Mouse (Mus musculus): Measurements from ENCODE around the gene Tsen15. TPM values are rescaled to one million over a fixed set of nuclear protein-coding genes. Genes with fewer than 3 reads are reported as not detected.
"Not testable (repeated sequence)": the region's sequence is repeated elsewhere in the genome, so short reads cannot be mapped to it uniquely, and the experiment has no call there.

Tsen15 gene
- polyA plus RNA-seq, 1 experiment: 26.4 TPM

DNA sequence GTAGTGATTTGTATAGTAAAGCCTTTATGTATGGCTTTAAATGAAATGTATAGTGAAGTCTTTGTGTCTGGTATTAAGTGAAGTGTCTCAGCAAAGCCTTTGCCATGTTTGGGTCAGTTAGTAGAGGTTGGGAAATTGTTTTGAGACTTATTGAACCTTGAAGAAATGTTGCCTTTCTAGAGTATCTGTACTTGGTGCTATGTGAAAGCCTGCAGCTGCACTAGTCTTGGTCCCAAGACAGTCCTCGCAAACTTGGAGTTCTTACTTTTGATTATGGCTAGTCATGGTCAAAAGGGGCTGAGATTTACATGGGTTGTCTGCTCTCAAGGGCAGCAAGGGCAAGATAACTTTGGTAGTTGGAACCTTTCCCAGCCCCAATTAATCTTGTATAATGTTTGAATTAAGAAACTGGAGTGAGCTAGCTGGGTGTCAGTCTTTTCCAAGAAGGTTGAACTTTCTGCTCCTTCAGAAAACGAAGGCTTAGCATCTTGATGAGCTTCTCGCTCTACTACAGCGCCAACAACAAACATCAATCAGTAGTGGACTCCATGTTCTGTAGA, 8.5 kb upstream of the Tsen15 start:
- no peak overlapping the region for H3K4me2 ChIP-seq (ENCODE audit: low read depth)
- no peak overlapping the region for H3K4me3 ChIP-seq
- TF ChIP-seq TCF12 (IDR thresholded peaks at IDR 0.05; ENCODE audit: insufficient read depth, poor library complexity, severe bottlenecking): no peak
- no peak for TF ChIP-seq E2F4 (IDR thresholded peaks at IDR 0.05; ENCODE audit: insufficient read depth)
- TF ChIP-seq POLR2A (IDR thresholded peaks at IDR 0.05; ENCODE audit: insufficient read length, low read depth): no peak
- TF ChIP-seq TCF3 (IDR thresholded peaks at IDR 0.05; ENCODE audit: insufficient read length, low read depth): no peak
- TF ChIP-seq MAX (IDR thresholded peaks at IDR 0.05; ENCODE audit: low read depth): no peak
- no peak for TF ChIP-seq REST (IDR thresholded peaks at IDR 0.05; ENCODE audit: insufficient read depth, insufficient read length)
- no peak for TF ChIP-seq MYOG (IDR thresholded peaks at IDR 0.05; ENCODE audit: control insufficient read depth in 1 of 3, insufficient read depth in 1 of 3, insufficient read length in 2 of 3, low read depth in 2 of 3)
- no peak for TF ChIP-seq USF1 (IDR thresholded peaks at IDR 0.05; ENCODE audit: low read depth)
- H3K27me3 ChIP-seq (ENCODE audit: control insufficient read depth, insufficient read depth, insufficient read length): peaks cover 2% of the 10 kb centered on the region
- H3K79me2 ChIP-seq (ENCODE audit: control insufficient read depth, insufficient read depth): no peaks in the 10 kb centered on the region
- no peak overlapping the region for H3ac ChIP-seq (ENCODE audit: control insufficient read depth, insufficient read length)
- no peaks in the 10 kb centered on the region for H3K36me3 ChIP-seq (ENCODE audit: control insufficient read depth, insufficient read depth)

DNA sequence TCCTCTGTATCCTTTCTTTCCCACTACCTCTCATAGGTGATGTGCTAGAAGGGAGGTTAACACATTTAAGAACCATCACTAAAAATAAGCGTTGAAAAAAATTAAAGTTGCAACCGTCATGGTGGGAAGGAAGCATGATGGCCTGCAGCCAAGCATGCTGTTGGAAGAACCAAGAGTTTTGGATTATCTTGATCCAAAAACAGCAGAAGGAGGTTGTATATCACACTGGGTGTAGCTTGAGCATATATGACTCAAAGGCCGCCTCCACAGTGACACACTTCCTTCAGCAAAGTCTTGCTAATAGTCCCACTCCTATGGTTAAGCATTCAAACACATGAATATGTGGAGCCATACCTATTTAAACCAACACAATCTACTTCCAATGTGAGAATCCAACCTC, 7.6 kb upstream of the Tsen15 start:
- no peak overlapping the region for H3K4me3 ChIP-seq
- no peak overlapping the region for H3K4me2 ChIP-seq (ENCODE audit: low read depth)
- no peak overlapping the region for H3ac ChIP-seq (ENCODE audit: control insufficient read depth, insufficient read length)
- TF ChIP-seq MAX (IDR thresholded peaks at IDR 0.05; ENCODE audit: low read depth): no peak
- TF ChIP-seq POLR2AphosphoS2 (IDR thresholded peaks at IDR 0.05; ENCODE audit: insufficient read length, low read depth): no peak
- no peak for TF ChIP-seq USF1 (IDR thresholded peaks at IDR 0.05; ENCODE audit: low read depth)
- no peak for TF ChIP-seq E2F4 (IDR thresholded peaks at IDR 0.05; ENCODE audit: insufficient read depth)
- no peak for TF ChIP-seq SRF (IDR thresholded peaks at IDR 0.05; ENCODE audit: control insufficient read depth, insufficient read length, low read depth)
- no peak for TF ChIP-seq POLR2A (IDR thresholded peaks at IDR 0.05; ENCODE audit: insufficient read length, low read depth)
- TF ChIP-seq CEBPB (IDR thresholded peaks at IDR 0.05; ENCODE audit: insufficient read depth, poor library complexity, severe bottlenecking): no peak
- no peak for TF ChIP-seq TCF3 (IDR thresholded peaks at IDR 0.05; ENCODE audit: insufficient read length, low read depth)
- no peak for TF ChIP-seq REST (IDR thresholded peaks at IDR 0.05; ENCODE audit: insufficient read depth, insufficient read length)
- no peak for TF ChIP-seq MYOG (IDR thresholded peaks at IDR 0.05; ENCODE audit: control insufficient read depth in 1 of 3, insufficient read depth in 1 of 3, insufficient read length in 2 of 3, low read depth in 2 of 3)
- TF ChIP-seq TCF12 (IDR thresholded peaks at IDR 0.05; ENCODE audit: insufficient read depth, poor library complexity, severe bottlenecking): no peak
- no peak for TF ChIP-seq MYOD1 (IDR thresholded peaks at IDR 0.05; ENCODE audit: control insufficient read depth in 1 of 3, insufficient read length in 2 of 3, low read depth in 2 of 3)
- no peaks in the 10 kb centered on the region for H3K79me2 ChIP-seq (ENCODE audit: control insufficient read depth, insufficient read depth)
- no peaks in the 10 kb centered on the region for H3K36me3 ChIP-seq (ENCODE audit: control insufficient read depth, insufficient read depth)
- H3K27me3 ChIP-seq (ENCODE audit: control insufficient read depth, insufficient read depth, insufficient read length): no peaks in the 10 kb centered on the region

DNA sequence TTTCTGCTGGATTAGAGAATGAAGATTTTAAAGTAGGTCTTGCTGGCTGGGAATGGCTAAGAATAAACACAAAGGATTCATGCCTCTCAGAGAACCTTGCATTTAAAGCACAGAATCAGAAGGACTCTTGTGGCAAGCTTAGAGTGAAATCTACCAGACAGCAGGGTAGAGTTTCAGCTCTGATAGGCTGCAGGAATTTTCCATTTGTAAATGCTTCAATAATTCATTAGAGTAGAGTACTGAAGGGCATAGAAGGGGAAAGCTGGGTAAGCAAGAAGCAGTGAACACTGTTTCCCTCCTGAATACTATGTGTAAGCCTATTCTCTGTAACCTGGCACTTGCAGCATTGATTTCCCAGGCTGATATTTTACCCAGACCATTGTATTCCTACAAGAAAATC, 2.8 kb upstream of the Tsen15 start:
- H3K36me3 ChIP-seq (ENCODE audit: control insufficient read depth, insufficient read depth): no peaks in the 10 kb centered on the region
- TF ChIP-seq MAX (IDR thresholded peaks at IDR 0.05; ENCODE audit: low read depth): no peak
- no peak for TF ChIP-seq MYOD1 (IDR thresholded peaks at IDR 0.05; ENCODE audit: control insufficient read depth in 1 of 3, insufficient read length in 2 of 3, low read depth in 2 of 3)
- no peak for TF ChIP-seq POLR2A (IDR thresholded peaks at IDR 0.05; ENCODE audit: insufficient read length, low read depth)
- no peak for TF ChIP-seq TCF12 (IDR thresholded peaks at IDR 0.05; ENCODE audit: insufficient read depth, poor library complexity, severe bottlenecking)
- TF ChIP-seq TCF3 (IDR thresholded peaks at IDR 0.05; ENCODE audit: insufficient read length, low read depth): no peak
- no peak for TF ChIP-seq REST (IDR thresholded peaks at IDR 0.05; ENCODE audit: insufficient read depth, insufficient read length)
- no peak for TF ChIP-seq USF1 (IDR thresholded peaks at IDR 0.05; ENCODE audit: low read depth)
- TF ChIP-seq CEBPB (IDR thresholded peaks at IDR 0.05; ENCODE audit: insufficient read depth, poor library complexity, severe bottlenecking): no peak
- TF ChIP-seq SRF (IDR thresholded peaks at IDR 0.05; ENCODE audit: control insufficient read depth, insufficient read length, low read depth): no peak
- TF ChIP-seq MYOG (IDR thresholded peaks at IDR 0.05; ENCODE audit: control insufficient read depth in 1 of 3, insufficient read depth in 1 of 3, insufficient read length in 2 of 3, low read depth in 2 of 3): no peak
- no peak for TF ChIP-seq POLR2AphosphoS2 (IDR thresholded peaks at IDR 0.05; ENCODE audit: insufficient read length, low read depth)
- TF ChIP-seq E2F4 (IDR thresholded peaks at IDR 0.05; ENCODE audit: insufficient read depth): no peak
- no peaks in the 10 kb centered on the region for H3K79me2 ChIP-seq (ENCODE audit: control insufficient read depth, insufficient read depth)
- H3K4me3 ChIP-seq: no peak overlapping the region
- no peaks in the 10 kb centered on the region for H3K27me3 ChIP-seq (ENCODE audit: control insufficient read depth, insufficient read depth, insufficient read length)
- no peak overlapping the region for H3K4me2 ChIP-seq (ENCODE audit: low read depth)
- H3ac ChIP-seq (ENCODE audit: control insufficient read depth, insufficient read length): no peak overlapping the region

DNA sequence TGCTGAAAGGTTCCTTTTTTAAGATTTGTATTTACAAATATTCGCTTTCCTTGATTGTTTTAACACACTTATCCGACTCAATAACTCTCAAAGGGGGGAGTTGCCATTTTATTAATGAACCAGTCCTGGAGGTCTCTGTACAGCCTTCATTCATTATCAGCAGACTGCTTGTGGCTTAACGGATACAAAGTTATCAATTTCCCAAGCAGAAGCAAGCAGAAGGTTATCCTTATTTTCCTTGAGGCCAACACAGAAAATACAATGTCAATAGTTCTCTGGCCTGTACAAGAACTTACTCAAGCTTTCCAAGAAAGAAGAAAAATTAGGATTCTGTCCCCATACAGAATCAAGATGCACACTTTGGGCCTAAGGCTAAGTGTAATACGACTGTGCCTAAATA, 795 bp downstream of the Tsen15 start:
- H3K79me2 ChIP-seq (ENCODE audit: control insufficient read depth, insufficient read depth): not testable (repeated sequence)

DNA sequence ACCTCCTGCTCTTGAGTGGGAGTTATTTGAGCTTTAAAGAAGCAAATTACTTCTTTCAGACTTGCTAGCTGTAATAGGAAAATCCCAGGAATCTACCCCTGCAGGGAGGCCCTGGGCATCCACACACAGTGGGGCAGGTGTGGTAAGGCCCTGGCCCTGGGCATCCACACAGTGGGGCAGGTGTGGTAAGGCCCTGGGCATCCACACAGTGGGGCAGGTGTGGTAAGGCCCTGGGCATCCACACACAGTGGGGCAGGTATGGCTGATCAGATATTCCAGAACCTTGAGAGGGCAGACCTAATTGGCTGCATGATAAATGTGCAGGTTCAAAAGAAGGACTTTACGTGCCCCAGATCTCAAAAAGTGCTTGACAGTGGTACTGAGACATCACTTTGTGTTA, 1.9 kb downstream of the Tsen15 start:
- Histone ChIP-seq H3K4me2 (ENCODE audit: low read depth) (no peak overlapping the region), H3K27me3 (ENCODE audit: control insufficient read depth, insufficient read depth, insufficient read length) (no peaks in the 10 kb centered on the region), H3K36me3 (ENCODE audit: control insufficient read depth, insufficient read depth) (no peaks in the 10 kb centered on the region), H3K4me3 (no peak overlapping the region), H3ac (ENCODE audit: control insufficient read depth, insufficient read length) (no peak overlapping the region), H3K79me2 (ENCODE audit: control insufficient read depth, insufficient read depth) (no peaks in the 10 kb centered on the region)
- no peak for TF ChIP-seq MYOD1 (IDR thresholded peaks at IDR 0.05; ENCODE audit: control insufficient read depth in 1 of 3, insufficient read length in 2 of 3, low read depth in 2 of 3)
- TF ChIP-seq TCF3 (IDR thresholded peaks at IDR 0.05; ENCODE audit: insufficient read length, low read depth): no peak
- TF ChIP-seq REST (IDR thresholded peaks at IDR 0.05; ENCODE audit: insufficient read depth, insufficient read length): no peak
- no peak for TF ChIP-seq POLR2A (IDR thresholded peaks at IDR 0.05; ENCODE audit: insufficient read length, low read depth)
- TF ChIP-seq TCF12 (IDR thresholded peaks at IDR 0.05; ENCODE audit: insufficient read depth, poor library complexity, severe bottlenecking): no peak
- TF ChIP-seq SRF (IDR thresholded peaks at IDR 0.05; ENCODE audit: control insufficient read depth, insufficient read length, low read depth): no peak
- TF ChIP-seq USF1 (IDR thresholded peaks at IDR 0.05; ENCODE audit: low read depth): no peak
- TF ChIP-seq MAX (IDR thresholded peaks at IDR 0.05; ENCODE audit: low read depth): no peak
- TF ChIP-seq POLR2AphosphoS2 (IDR thresholded peaks at IDR 0.05; ENCODE audit: insufficient read length, low read depth): no peak
- no peak for TF ChIP-seq CEBPB (IDR thresholded peaks at IDR 0.05; ENCODE audit: insufficient read depth, poor library complexity, severe bottlenecking)

More for the DNA sequence above, 795 bp downstream of the Tsen15 start:
- H3K4me2 ChIP-seq (ENCODE audit: low read depth): peak overlapping the region; percentile 66
- not testable (repeated sequence) for H3K36me3 ChIP-seq (ENCODE audit: control insufficient read depth, insufficient read depth); H3K27me3 ChIP-seq (ENCODE audit: control insufficient read depth, insufficient read depth, insufficient read length)
- H3K4me3 ChIP-seq: peak overlapping the region; percentile 23
- peak overlapping the region; percentile 78 for H3ac ChIP-seq (ENCODE audit: control insufficient read depth, insufficient read length)
